Mouse (Mus musculus) limb, embryonic 14.5 days (tissue): Measurements from ENCODE around the gene Rgl3. TPM values are rescaled to one million over a fixed set of nuclear protein-coding genes. Genes with fewer than 3 reads are reported as not detected.

Experiments used
- ATAC-seq: fragments of 200-750 bp; cut with Nextera tagmentation; 2 replicates; pipeline ENCODE4 v1.8.0; 2017; ENCODE audit warnings: low read depth, moderate number of reproducible peaks, moderate TSS enrichment; ENCODE audit not compliant: low FRiP score
- DNase-seq: peaks from one replicate; pipeline ENCODE4 v3.0.0-alpha.2; 2015; ENCODE audit warnings: low spot score
- H3K27ac ChIP-seq: fragments of 300-500 bp; sonication (generic); replicated peaks from 2 replicates; pipeline ENCODE4 v1.5.1; 2014; ENCODE audit warnings: low read depth, mild to moderate bottlenecking, low read length, moderate library complexity, mixed read lengths
- H3K27me3 ChIP-seq: fragments of 300-500 bp; sonication (generic); 2 replicates; pipeline ENCODE4 v1.6.1; 2014; ENCODE audit warnings: low read length, mixed read lengths; ENCODE audit not compliant: control insufficient read depth, insufficient read depth
- H3K36me3 ChIP-seq: fragments of 300-500 bp; sonication (generic); 2 replicates; pipeline ENCODE4 v1.6.1; 2014; ENCODE audit warnings: mild to moderate bottlenecking, low read length, moderate library complexity, mixed read lengths; ENCODE audit not compliant: control insufficient read depth, insufficient read depth
- H3K4me1 ChIP-seq: fragments of 300-500 bp; sonication (generic); 2 replicates; pipeline ENCODE4 v1.6.1; 2014; ENCODE audit warnings: antibody characterized with exemption, low read length, mixed read lengths; ENCODE audit not compliant: control insufficient read depth, insufficient read depth
- H3K4me2 ChIP-seq: fragments of 300-500 bp; sonication (generic); replicated peaks from 2 replicates; pipeline ENCODE4 v1.6.1; 2014; ENCODE audit warnings: low read depth, mild to moderate bottlenecking, low read length, moderate library complexity; ENCODE audit not compliant: severe bottlenecking
- H3K4me3 ChIP-seq: fragments of 300-500 bp; sonication (generic); replicated peaks from 2 replicates; pipeline ENCODE4 v1.5.1; 2014; ENCODE audit warnings: low read length
- H3K9ac ChIP-seq: fragments of 300-500 bp; sonication (generic); 2 replicates; pipeline ENCODE4 v1.6.1; 2014; ENCODE audit warnings: mild to moderate bottlenecking, low read depth, low read length, moderate library complexity; ENCODE audit not compliant: severe bottlenecking
- H3K9me3 ChIP-seq: fragments of 300-500 bp; sonication (generic); 2 replicates; pipeline ENCODE4 v1.6.1; 2016; ENCODE audit warnings: low read length; ENCODE audit not compliant: control insufficient read depth
- POLR2A ChIP-seq: fragments of 200-500 bp; IDR thresholded peaks from 2 replicates; pipeline ENCODE4 v1.8.0; 2012; ENCODE audit warnings: inconsistent platforms, mild to moderate bottlenecking, moderate library complexity, borderline replicate concordance; ENCODE audit not compliant: insufficient read depth, insufficient read length; ENCODE audit errors: extremely low read depth
- WGBS: fragments of 180-500 bp; shearing (Covaris S2); extraction: QIAGEN DNeasy Blood & Tissue Kit; methylation state at CpG from one replicate; pipeline ENCODE4 v1.1.7; 2014; 5-methylcytosine and 5-hydroxymethylcytosine counted together
- polyA plus RNA-seq, 2 experiments: library from polyadenylated mRNA; depleted of rRNA in 1 of 2; stranded (reverse) in 1 of 2; unstranded in 1 of 2; fragments of >200 nt; fragmentation: Nextera tagmentation in 1 of 2; extraction: Ambion mirVana in 1 of 2; gene quantifications; 2 replicates each; pipeline versions ENCODE4 v1.2.1 to v1.2.3; 2012 to 2014

Rgl3 gene
- polyA plus RNA-seq, 2 experiments = 1.1 to 3.2 TPM

- WGBS = 50% methylated on average over 8 of the region's 8 CpGs
- no peaks in the 10 kb centered on the region for H3K27me3 ChIP-seq
- H3K36me3 ChIP-seq = no peaks in the 10 kb centered on the region
- H3K9me3 ChIP-seq = no peaks in the 10 kb centered on the region
- no peak overlapping the region for H3K4me3 ChIP-seq
- no peaks in the 10 kb centered on the region for H3K4me1 ChIP-seq
- H3K4me2 ChIP-seq = no peak overlapping the region
- ATAC-seq (no peak), DNase-seq (no peak)
- H3K9ac ChIP-seq = no peak overlapping the region
- TF ChIP-seq POLR2A = no peak
- no peak overlapping the region for H3K27ac ChIP-seq
Measured at GRCm38 (mm10) chr9:22024592-22024991, 35.3 kb upstream of the Rgl3 start.

GRCm38 (mm10) chr9:22017208-22017825 is 28.1 kb upstream of the Rgl3 start:
- Histone ChIP-seq H3K27ac (no peak overlapping the region), H3K36me3 (peaks cover 23% of the 10 kb centered on the region), H3K4me1 (no peaks in the 10 kb centered on the region), H3K4me2 (no peak overlapping the region), H3K4me3 (no peak overlapping the region), H3K27me3 (no peaks in the 10 kb centered on the region), H3K9me3 (no peaks in the 10 kb centered on the region), H3K9ac (no peak overlapping the region)
- ATAC-seq = no peak
- TF ChIP-seq POLR2A = no peak
- WGBS = 70% methylated on average over 7 of the region's 7 CpGs
- DNase-seq = no peak

- no peaks in the 10 kb centered on the region for H3K27me3 ChIP-seq
- H3K9ac ChIP-seq = no peak overlapping the region
- peaks cover 34% of the 10 kb centered on the region for H3K36me3 ChIP-seq
- H3K27ac ChIP-seq = no peak overlapping the region
- no peaks in the 10 kb centered on the region for H3K9me3 ChIP-seq
- ATAC-seq (no peak), DNase-seq (no peak)
- TF ChIP-seq POLR2A = no peak
- H3K4me3 ChIP-seq = no peak overlapping the region
- H3K4me1 ChIP-seq = no peaks in the 10 kb centered on the region
- H3K4me2 ChIP-seq = no peak overlapping the region
- WGBS = 72% methylated on average over 10 of the region's 10 CpGs
Measured at GRCm38 (mm10) chr9:22016245-22016644, 27.0 kb upstream of the Rgl3 start.

- no peak for DNase-seq
- H3K9ac ChIP-seq = no peak overlapping the region
- no peaks in the 10 kb centered on the region for H3K27me3 ChIP-seq
- no peak overlapping the region for H3K4me3 ChIP-seq
- no peak for ATAC-seq
- no peaks in the 10 kb centered on the region for H3K9me3 ChIP-seq
- no peaks in the 10 kb centered on the region for H3K4me1 ChIP-seq
- H3K36me3 ChIP-seq = peaks cover 69% of the 10 kb centered on the region
- H3K4me2 ChIP-seq = no peak overlapping the region
- 93% methylated on average over 7 of the region's 13 CpGs for WGBS
- no peak for TF ChIP-seq POLR2A
- H3K27ac ChIP-seq = no peak overlapping the region
Measured at GRCm38 (mm10) chr9:22012731-22013130, 23.5 kb upstream of the Rgl3 start.

GRCm38 (mm10) chr9:22011055-22011454 is 21.8 kb upstream of the Rgl3 start:
- H3K9ac ChIP-seq = no peak overlapping the region
- no peak overlapping the region for H3K4me2 ChIP-seq
- no peak overlapping the region for H3K4me3 ChIP-seq
- H3K4me1 ChIP-seq = no peaks in the 10 kb centered on the region
- peaks cover 86% of the 10 kb centered on the region for H3K36me3 ChIP-seq
- H3K9me3 ChIP-seq = no peaks in the 10 kb centered on the region
- no peak for DNase-seq
- 89% methylated on average over 5 of the region's 5 CpGs for WGBS
- no peaks in the 10 kb centered on the region for H3K27me3 ChIP-seq
- no peak for TF ChIP-seq POLR2A
- ATAC-seq = no peak
- no peak overlapping the region for H3K27ac ChIP-seq

- no peaks in the 10 kb centered on the region for H3K27me3 ChIP-seq
- no peak for DNase-seq
- no peak overlapping the region for H3K4me3 ChIP-seq
- H3K9me3 ChIP-seq = no peaks in the 10 kb centered on the region
- H3K4me2 ChIP-seq = no peak overlapping the region
- H3K27ac ChIP-seq = no peak overlapping the region
- TF ChIP-seq POLR2A = no peak
- WGBS = 94% methylated on average over 12 of the region's 12 CpGs
- ATAC-seq = no peak
- H3K9ac ChIP-seq = no peak overlapping the region
- H3K4me1 ChIP-seq = peaks cover 17% of the 10 kb centered on the region
- H3K36me3 ChIP-seq = peaks cover 54% of the 10 kb centered on the region
Measured at GRCm38 (mm10) chr9:22004546-22004945, 15.3 kb upstream of the Rgl3 start.
